Mouse (Mus musculus) neural tube, embryonic 12.5 days (tissue): Measurements from ENCODE around the gene Gm39653. TPM values are rescaled to one million over a fixed set of nuclear protein-coding genes. Genes with fewer than 3 reads are reported as not detected.
"Not testable (repeated sequence)": the region's sequence is repeated elsewhere in the genome, so short reads cannot be mapped to it uniquely, and the experiment has no call there.

Source experiments
- ATAC-seq: fragments of 200-750 bp; cut with Nextera tagmentation; 2 replicates; pipeline ENCODE4 v1.8.0; 2017; ENCODE audit warnings: low read depth, mild to moderate bottlenecking, moderate TSS enrichment, moderate library complexity; ENCODE audit not compliant: low FRiP score
- H3K27ac ChIP-seq: fragments of 300-500 bp; sonication (generic); 2 replicates; pipeline ENCODE4 v1.5.1; 2016
- H3K27me3 ChIP-seq: fragments of 300-500 bp; sonication (generic); replicated peaks from 2 replicates; pipeline ENCODE4 v1.6.1; 2016; ENCODE audit warnings: mild to moderate bottlenecking
- H3K36me3 ChIP-seq: fragments of 300-500 bp; sonication (generic); 2 replicates; pipeline ENCODE4 v1.6.1; 2016; ENCODE audit warnings: mild to moderate bottlenecking
- H3K4me1 ChIP-seq: fragments of 300-500 bp; sonication (generic); 2 replicates; pipeline ENCODE4 v1.6.1; 2016
- H3K4me2 ChIP-seq: fragments of 300-500 bp; sonication (generic); replicated peaks from 2 replicates; pipeline ENCODE4 v1.6.1; 2016; ENCODE audit warnings: mild to moderate bottlenecking
- H3K4me3 ChIP-seq: fragments of 300-500 bp; sonication (generic); 2 replicates; pipeline ENCODE4 v1.5.1; 2016
- H3K9ac ChIP-seq: fragments of 300-500 bp; sonication (generic); 2 replicates; pipeline ENCODE4 v1.6.1; 2016; ENCODE audit warnings: mild to moderate bottlenecking
- H3K9me3 ChIP-seq: fragments of 300-500 bp; sonication (generic); 2 replicates; pipeline ENCODE4 v1.6.1; 2016; ENCODE audit warnings: mild to moderate bottlenecking
- WGBS: fragments of 180-500 bp; shearing (Covaris S2); methylation state at CpG from one replicate; pipeline ENCODE4 v1.1.7; 2016; 5-methylcytosine and 5-hydroxymethylcytosine counted together
- polyA plus RNA-seq: library from polyadenylated mRNA; unstranded; fragments of >200 nt; fragmentation: Nextera tagmentation; extraction: Ambion mirVana; gene quantifications from 2 replicates; pipeline ENCODE4 v1.2.1, GENCODE M21; 2016

The Gm39653 gene
- polyA plus RNA-seq, 1 experiment from 2014 or later = not detected

DNA sequence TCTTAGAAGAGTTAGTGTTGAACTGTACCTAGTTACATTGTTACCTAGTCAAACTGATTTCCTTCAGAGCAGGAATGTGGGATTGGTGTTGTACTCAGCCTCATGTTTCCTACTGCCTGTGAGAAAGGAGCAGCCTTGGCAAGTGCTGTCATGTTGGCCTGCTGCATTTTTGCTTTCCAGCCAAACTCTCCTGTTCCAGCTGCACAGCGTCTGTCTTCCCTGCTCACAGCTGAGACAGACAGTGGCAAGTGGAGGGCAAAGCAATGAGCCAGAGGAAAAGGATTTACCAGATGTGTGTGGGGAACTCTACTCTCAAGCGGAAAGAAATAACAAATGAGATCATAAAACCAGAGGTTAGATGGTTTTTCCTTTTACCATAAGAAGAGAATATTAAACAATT is 12.4 kb downstream of the Gm39653 start:
- no peak overlapping the region for H3K27ac ChIP-seq
- no peak overlapping the region for H3K4me2 ChIP-seq
- no peaks in the 10 kb centered on the region for H3K9me3 ChIP-seq
- no peaks in the 10 kb centered on the region for H3K36me3 ChIP-seq
- H3K4me3 ChIP-seq = no peak overlapping the region
- no peak overlapping the region for H3K9ac ChIP-seq
- no peaks in the 10 kb centered on the region for H3K27me3 ChIP-seq
- 47% methylated on average over 2 of the region's 2 CpGs for WGBS
- no peaks in the 10 kb centered on the region for H3K4me1 ChIP-seq
- no peak for ATAC-seq

- H3K4me2 ChIP-seq, H3K4me3 ChIP-seq, ATAC-seq, H3K27me3 ChIP-seq, H3K9me3 ChIP-seq, H3K9ac ChIP-seq, H3K4me1 ChIP-seq, H3K27ac ChIP-seq, H3K36me3 ChIP-seq: not testable (repeated sequence)
Observed at GRCm38 (mm10) chr1:63630390-63630789, 14.6 kb downstream of the Gm39653 start.

DNA sequence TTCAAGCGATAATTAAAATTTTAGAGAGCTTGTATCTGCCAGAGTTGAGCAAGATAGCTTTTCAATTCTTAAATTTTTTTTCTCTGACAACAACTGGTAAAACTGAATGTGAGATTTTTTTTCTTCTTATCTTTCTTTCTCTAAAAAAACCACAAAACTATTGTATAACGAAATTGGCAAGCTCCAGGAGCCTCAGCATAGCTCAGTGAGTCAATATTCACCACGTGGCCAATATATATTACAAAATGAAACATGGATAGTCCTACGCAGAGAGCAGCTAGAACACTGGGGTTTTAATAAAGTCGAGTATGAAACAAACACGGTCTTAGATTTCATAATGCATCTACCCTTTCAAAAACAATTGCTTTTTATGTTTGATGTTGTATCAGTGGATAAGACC is 24.2 kb downstream of the Gm39653 start:
- no peaks in the 10 kb centered on the region for H3K36me3 ChIP-seq
- no peak overlapping the region for H3K4me2 ChIP-seq
- H3K9ac ChIP-seq = no peak overlapping the region
- 83% methylated on average over 6 of the region's 6 CpGs for WGBS
- H3K27me3 ChIP-seq = no peaks in the 10 kb centered on the region
- no peaks in the 10 kb centered on the region for H3K9me3 ChIP-seq
- ATAC-seq = no peak
- H3K27ac ChIP-seq = no peak overlapping the region
- H3K4me1 ChIP-seq = no peaks in the 10 kb centered on the region
- no peak overlapping the region for H3K4me3 ChIP-seq

- Histone ChIP-seq H3K4me3 (no peak overlapping the region), H3K9me3 (no peaks in the 10 kb centered on the region), H3K4me2 (no peak overlapping the region), H3K9ac (no peak overlapping the region), H3K36me3 (no peaks in the 10 kb centered on the region), H3K27me3 (no peaks in the 10 kb centered on the region), H3K4me1 (no peaks in the 10 kb centered on the region), H3K27ac (no peak overlapping the region)
- ATAC-seq = no peak
- 9% methylated on average over 6 of the region's 6 CpGs for WGBS
Observed at GRCm38 (mm10) chr1:63658016-63658415, 42.2 kb downstream of the Gm39653 start.

DNA sequence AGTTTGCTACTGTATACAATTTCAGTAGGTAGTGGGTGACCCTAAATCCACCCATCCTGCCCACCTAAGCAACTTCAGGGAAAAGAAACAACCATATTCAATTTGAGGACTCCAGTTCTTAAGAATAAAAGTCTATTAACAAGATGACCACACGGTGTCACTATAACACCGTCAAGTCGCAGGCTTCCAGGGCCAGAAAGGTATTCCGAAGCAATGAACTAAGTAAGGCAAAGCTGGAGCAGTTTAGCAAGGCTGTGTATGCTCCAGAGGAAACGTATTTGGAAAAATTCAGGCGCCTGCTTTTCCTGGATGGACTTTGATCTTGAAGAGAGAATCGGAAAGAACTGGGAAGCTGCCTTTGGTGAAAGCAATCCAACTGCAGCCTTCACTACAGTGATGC is 43.8 kb downstream of the Gm39653 start:
- 5% methylated on average over 7 of the region's 7 CpGs for WGBS
- Histone ChIP-seq H3K9ac (no peak overlapping the region), H3K4me2 (no peak overlapping the region), H3K27ac (no peak overlapping the region), H3K36me3 (no peaks in the 10 kb centered on the region), H3K4me1 (no peaks in the 10 kb centered on the region), H3K27me3 (no peaks in the 10 kb centered on the region), H3K4me3 (no peak overlapping the region), H3K9me3 (no peaks in the 10 kb centered on the region)
- no peak; the same call in 1 of the 2 replicates for ATAC-seq

GRCm38 (mm10) chr1:63666089-63666488 is 50.3 kb downstream of the Gm39653 start:
- Histone ChIP-seq H3K9me3 (no peaks in the 10 kb centered on the region), H3K4me1 (peaks cover 9% of the 10 kb centered on the region), H3K4me3 (no peak overlapping the region), H3K4me2 (no peak overlapping the region), H3K27me3 (no peaks in the 10 kb centered on the region), H3K36me3 (no peaks in the 10 kb centered on the region), H3K27ac (no peak overlapping the region), H3K9ac (no peak overlapping the region)
- ATAC-seq = no peak
- 91% methylated on average over 2 of the region's 2 CpGs for WGBS

- Histone ChIP-seq H3K9ac (no peak overlapping the region), H3K4me1 (peaks cover 9% of the 10 kb centered on the region), H3K36me3 (no peaks in the 10 kb centered on the region), H3K9me3 (no peaks in the 10 kb centered on the region), H3K4me2 (peak overlapping the region; percentile 23; the same call in 1 of the 2 replicates), H3K27me3 (no peaks in the 10 kb centered on the region), H3K27ac (no peak overlapping the region), H3K4me3 (no peak overlapping the region)
- WGBS = 33% methylated on average over 9 of the region's 9 CpGs
- ATAC-seq = no peak
Observed at GRCm38 (mm10) chr1:63667201-63667948, 51.6 kb downstream of the Gm39653 start.

DNA sequence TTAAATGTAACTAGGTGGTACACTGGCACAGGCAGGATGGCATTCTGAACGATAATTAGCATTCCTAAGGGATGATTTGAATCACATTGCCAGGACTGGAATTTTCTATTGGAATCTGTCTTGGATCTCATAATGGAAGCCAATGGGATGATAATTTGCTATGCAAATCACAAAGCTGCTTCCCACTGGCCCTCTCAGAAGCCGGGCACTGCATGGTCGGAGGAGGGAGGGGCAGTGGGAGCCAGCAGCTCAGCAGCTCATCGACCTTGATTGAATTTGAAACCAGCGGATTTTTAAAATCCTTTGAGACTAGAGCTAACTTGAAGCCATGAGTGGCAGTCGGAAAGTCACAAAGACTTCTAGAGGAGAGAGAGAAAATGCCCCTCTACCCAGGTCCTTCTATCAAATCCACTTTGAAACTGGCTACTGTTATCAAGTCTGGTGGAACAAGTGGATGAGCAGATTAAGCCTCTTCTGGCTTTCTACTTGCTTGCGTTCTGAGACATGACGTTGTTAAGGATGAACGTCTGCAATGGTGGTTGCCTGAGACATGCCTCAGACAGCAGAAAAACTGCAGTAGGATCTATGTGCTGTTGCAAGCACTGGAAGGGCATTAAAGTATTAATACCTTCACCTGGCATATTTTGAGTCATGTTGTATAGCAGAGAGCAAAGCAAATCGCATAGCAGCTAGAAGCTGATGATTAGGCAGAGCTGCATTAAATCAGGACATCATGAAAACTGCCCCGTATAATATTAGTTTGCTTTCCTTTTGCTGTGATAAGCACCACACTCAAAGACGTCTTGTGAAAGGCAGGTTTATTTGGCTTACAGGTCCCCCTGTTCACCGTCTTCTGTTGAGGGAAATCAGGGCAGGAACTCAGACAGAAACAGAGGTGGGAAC is 52.4 kb downstream of the Gm39653 start:
- 23% methylated on average over 13 of the region's 13 CpGs for WGBS
- no peak overlapping the region for H3K4me3 ChIP-seq
- H3K36me3 ChIP-seq = no peaks in the 10 kb centered on the region
- no peaks in the 10 kb centered on the region for H3K9me3 ChIP-seq
- H3K4me1 ChIP-seq = peaks cover 9% of the 10 kb centered on the region
- ATAC-seq = peak; percentile 13; the same call in 1 of the 2 replicates
- no peak overlapping the region for H3K9ac ChIP-seq
- no peaks in the 10 kb centered on the region for H3K27me3 ChIP-seq
- no peak overlapping the region for H3K27ac ChIP-seq
- H3K4me2 ChIP-seq = peak overlapping the region; percentile 23

DNA sequence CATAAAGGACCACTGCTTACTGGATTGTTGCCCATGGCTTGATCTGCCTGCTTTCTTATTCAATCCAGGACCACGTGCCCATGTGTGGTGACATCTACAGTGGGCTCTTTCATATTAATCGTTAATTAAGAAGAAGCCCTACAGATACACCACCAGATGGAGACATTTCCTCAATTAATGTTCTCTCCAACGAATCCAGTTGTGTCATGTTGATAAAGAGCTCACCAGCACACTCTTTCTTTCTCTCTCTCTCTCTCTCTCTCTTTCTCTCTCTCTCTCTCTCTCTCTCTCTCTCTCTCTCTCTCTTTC is 53.0 kb downstream of the Gm39653 start:
- no peak overlapping the region for H3K4me3 ChIP-seq
- H3K9ac ChIP-seq = no peak overlapping the region
- 4% methylated on average over 3 of the region's 3 CpGs for WGBS
- no peaks in the 10 kb centered on the region for H3K36me3 ChIP-seq
- no peaks in the 10 kb centered on the region for H3K9me3 ChIP-seq
- ATAC-seq = peak; percentile 37; the same call in 1 of the 2 replicates
- H3K4me1 ChIP-seq = peaks cover 9% of the 10 kb centered on the region
- H3K27me3 ChIP-seq = no peaks in the 10 kb centered on the region
- peak overlapping the region; percentile 23 for H3K4me2 ChIP-seq
- H3K27ac ChIP-seq = no peak overlapping the region

Other genes starting within 250 kb of the Gm39653 start
- 8.8 and 12.6 TPM in 2 replicates for gene Adam23, start 170.1 kb upstream of the Gm39653 start, polyA plus RNA-seq
- gene Dytn, start 71.0 kb downstream of the Gm39653 start, polyA plus RNA-seq = 0.08 and 0.15 TPM in 2 replicates
- gene Mdh1b, start 114.3 kb downstream of the Gm39653 start, polyA plus RNA-seq = 0.11 TPM in 1 of 2 replicates, not detected in the other
- gene Fastkd2, start 114.6 kb downstream of the Gm39653 start, polyA plus RNA-seq = 45.2 and 47.5 TPM in 2 replicates
- 0.18 and 0.22 TPM in 2 replicates for gene 4933402D24Rik, start 153.3 kb downstream of the Gm39653 start, polyA plus RNA-seq